Mouse (Mus musculus) stomach, postnatal 0 days (tissue): ENCODE measurements at regions not wholly inside any gene's neighbourhood (a gene's known extent, or its start where the extent isn't known, plus 50 kb on each side); places are given as distances from the start of the nearest gene placed in this dataset.

ENCODE experiments used
- CTCF ChIP-seq: IDR thresholded peaks from 2 replicates; pipeline ENCODE4 v1.5.1; 2016; ENCODE audit warnings: antibody characterized with exemption, low read depth, mild to moderate bottlenecking, moderate library complexity
- EP300 ChIP-seq: optimal IDR thresholded peaks from 2 replicates; pipeline ENCODE3; 2016; ENCODE audit warnings: antibody characterized with exemption

DNA sequence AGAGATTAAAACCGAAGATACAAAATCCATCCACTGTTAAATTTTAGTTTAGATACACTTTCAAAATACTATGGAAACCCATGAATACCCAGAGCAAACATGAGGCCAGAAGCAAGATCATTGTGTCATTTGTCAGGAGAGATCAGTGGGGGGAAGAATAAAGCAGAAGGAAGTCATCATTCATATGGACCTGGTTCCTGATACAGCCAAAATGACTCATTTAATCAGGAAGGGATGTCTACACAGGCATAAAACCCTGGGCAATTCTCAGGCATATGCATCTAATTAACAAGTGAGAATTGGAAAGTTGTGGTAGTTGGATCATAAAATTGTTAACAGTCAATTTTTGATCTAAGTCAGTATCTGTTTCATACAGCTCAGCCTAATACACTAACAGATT lies 379.2 kb upstream of the Cited2 start:
- TF ChIP-seq EP300 (no peak), CTCF (no peak)
